Mouse (Mus musculus) ES-Bruce4 (cell line): ENCODE data around the gene Tmem150b.

Source experiments
- CTCF ChIP-seq: IDR thresholded peaks from one replicate; pipeline ENCODE4 v1.8.1; 2011; ENCODE audit warnings: low read depth, low read length
- EP300 ChIP-seq: IDR thresholded peaks from 2 replicates; pipeline ENCODE4 v1.6.1; 2011; ENCODE audit warnings: low read depth, low read length; ENCODE audit not compliant: insufficient read depth
- POLR2A ChIP-seq: IDR thresholded peaks from one replicate; pipeline ENCODE4 v1.8.1; 2011; ENCODE audit warnings: low read length; ENCODE audit not compliant: insufficient read depth

DNA sequence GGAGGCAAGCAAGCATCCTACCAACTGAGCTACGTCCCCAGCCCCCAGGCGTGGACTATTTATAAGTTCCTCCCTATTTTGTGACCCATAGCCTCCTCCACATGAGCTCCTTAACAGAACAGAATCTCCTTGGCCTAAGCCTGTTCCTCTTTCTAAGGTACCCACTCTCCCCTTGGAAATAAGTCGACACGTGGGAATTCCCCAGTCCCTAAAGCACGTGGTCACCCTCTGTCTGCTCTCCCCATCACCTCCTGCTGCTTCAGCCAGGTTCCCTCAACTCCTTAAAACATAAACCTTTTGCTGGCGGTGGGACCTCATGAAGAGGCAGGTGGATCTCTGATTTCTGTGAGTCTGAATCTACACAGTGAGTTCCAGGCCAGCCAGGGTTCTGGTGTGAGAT is 8.1 kb downstream of the Tmem150b start:
- TF ChIP-seq EP300 = no peak
- TF ChIP-seq CTCF = no peak
- no peak for TF ChIP-seq POLR2A
